Mouse (Mus musculus) MEL (cell line): ENCODE results near the gene Pheta2. TPM values are rescaled to one million over a fixed set of nuclear protein-coding genes. Genes with fewer than 3 reads are reported as not detected.

Source experiments
- DNase-seq: peaks from one replicate; pipeline ENCODE4 v3.0.0; 2011; ENCODE audit warnings: low read depth, low spot score
- H3K27ac ChIP-seq: 2 replicates; pipeline ENCODE4 v1.5.1; 2012; ENCODE audit warnings: low read depth, mild to moderate bottlenecking, control low read depth, low read length, moderate library complexity; ENCODE audit not compliant: control insufficient read depth
- H3K27me3 ChIP-seq, 2 experiments: fragments of 150-350 bp in 1 of 2; sonication (generic) in 1 of 2; 2 replicates each; pipeline ENCODE4 v1.6.1; 2012; ENCODE audit warnings: low read length in 2 of 2, mild to moderate bottlenecking in 2 of 2, improper control_type of control experiment in 1 of 2, moderate library complexity in 1 of 2; ENCODE audit not compliant: insufficient read depth in 2 of 2, control insufficient read depth in 1 of 2
- H3K36me3 ChIP-seq, 2 experiments: 2 replicates each; pipeline ENCODE4 v1.6.1; 2012 to 2014; ENCODE audit warnings: low read length in 2 of 2, improper control_type of control experiment in 1 of 2, inconsistent platforms in 1 of 2, mild to moderate bottlenecking in 1 of 2; ENCODE audit not compliant: insufficient read depth in 2 of 2, control insufficient read depth in 1 of 2
- H3K4me1 ChIP-seq, 2 experiments: fragments of 150-350 bp in 1 of 2; sonication (generic) in 1 of 2; 2 replicates each; pipeline ENCODE4 v1.6.1; 2012; ENCODE audit warnings: low read length in 2 of 2, improper control_type of control experiment in 1 of 2, mild to moderate bottlenecking in 1 of 2; ENCODE audit not compliant: insufficient read depth in 2 of 2, control insufficient read depth in 1 of 2
- H3K4me3 ChIP-seq, 2 experiments: fragments of 150-350 bp in 1 of 2; sonication (generic) in 1 of 2; 2 replicates each; pipeline ENCODE4 v1.5.1; 2012; ENCODE audit warnings: low read depth in 2 of 2, low read length in 2 of 2, mild to moderate bottlenecking in 2 of 2, moderate library complexity in 2 of 2, control low read depth in 1 of 2, improper control_type of control experiment in 1 of 2; ENCODE audit not compliant: control insufficient read depth in 1 of 2, insufficient read depth in 1 of 2
- H3K79me2 ChIP-seq: 2 replicates; pipeline ENCODE4 v1.6.1; 2012; ENCODE audit warnings: mild to moderate bottlenecking, low read length, moderate library complexity; ENCODE audit not compliant: control insufficient read depth, poor library complexity, insufficient read depth
- H3K9ac ChIP-seq: 2 replicates; pipeline ENCODE4 v1.6.1; 2012; ENCODE audit warnings: low read depth, mild to moderate bottlenecking, control low read depth, low read length, moderate library complexity; ENCODE audit not compliant: control insufficient read depth, poor library complexity, severe bottlenecking
- H3K9me3 ChIP-seq: fragments of 150-350 bp; sonication (generic); replicated peaks from 2 replicates; pipeline ENCODE4 v1.6.1; 2012; ENCODE audit warnings: mild to moderate bottlenecking, low read length, improper control_type of control experiment, moderate library complexity; ENCODE audit not compliant: insufficient read depth
- CHD1 ChIP-seq: IDR thresholded peaks from 2 replicates; pipeline ENCODE4 v1.6.1; 2012; ENCODE audit warnings: low read depth, mild to moderate bottlenecking, inconsistent platforms, low read length, improper control_type of control experiment
- CTCF ChIP-seq, 3 experiments: IDR thresholded peaks in 2 of 3; conservative IDR thresholded peaks in 1 of 3; 2 replicates each; pipeline ENCODE4 v1.5.1; 2011 to 2012; ENCODE audit warnings: low read length in 3 of 3, low read depth in 2 of 3, mild to moderate bottlenecking in 2 of 3, improper control_type of control experiment in 1 of 3, inconsistent platforms in 1 of 3, mixed read lengths in 1 of 3, moderate library complexity in 1 of 3; ENCODE audit not compliant: control insufficient read depth in 1 of 3, insufficient read depth in 1 of 3, poor library complexity in 1 of 3, severe bottlenecking in 1 of 3
- E2F4 ChIP-seq: IDR thresholded peaks from 2 replicates; pipeline ENCODE4 v1.6.1; 2011; ENCODE audit warnings: low read depth, low read length, improper control_type of control experiment, borderline replicate concordance
- GABPA ChIP-seq: IDR thresholded peaks from 2 replicates; pipeline ENCODE4 v1.6.1; 2012; ENCODE audit warnings: low read depth, mild to moderate bottlenecking, inconsistent platforms, low read length, improper control_type of control experiment, moderate library complexity
- GATA1 ChIP-seq: IDR thresholded peaks from 2 replicates; pipeline ENCODE4 v1.6.1; 2011; ENCODE audit warnings: low read depth, low read length, improper control_type of control experiment
- JUND ChIP-seq: IDR thresholded peaks from 2 replicates; pipeline ENCODE4 v1.6.1; 2011; ENCODE audit warnings: low read depth, mild to moderate bottlenecking, improper control_type of control experiment, low read length
- MAZ ChIP-seq: IDR thresholded peaks from 2 replicates; pipeline ENCODE4 v1.6.1; 2012; ENCODE audit warnings: low read depth, mild to moderate bottlenecking, inconsistent platforms, low read length, improper control_type of control experiment
- MEF2A ChIP-seq: IDR thresholded peaks from 2 replicates; pipeline ENCODE4 v1.6.1; 2014; ENCODE audit warnings: low read depth, mild to moderate bottlenecking, inconsistent platforms, low read length, improper control_type of control experiment; ENCODE audit not compliant: poor library complexity, insufficient replicate concordance, severe bottlenecking; ENCODE audit errors: extremely low read depth
- MYC ChIP-seq: IDR thresholded peaks from 2 replicates; pipeline ENCODE4 v1.6.1; 2011; ENCODE audit warnings: low read depth, mild to moderate bottlenecking, low read length, improper control_type of control experiment, moderate library complexity
- NRF1 ChIP-seq: IDR thresholded peaks from 2 replicates; pipeline ENCODE4 v1.6.1; 2014; ENCODE audit warnings: low read depth, mild to moderate bottlenecking, inconsistent platforms, low read length, improper control_type of control experiment, moderate library complexity; ENCODE audit not compliant: poor library complexity, insufficient read depth, severe bottlenecking
- POLR2A ChIP-seq, 2 experiments: IDR thresholded peaks; 2 replicates each; pipeline ENCODE4 v1.6.1; 2011 to 2012; ENCODE audit warnings: low read length in 2 of 2, mild to moderate bottlenecking in 2 of 2, control low read depth in 1 of 2, improper control_type of control experiment in 1 of 2, low read depth in 1 of 2, moderate library complexity in 1 of 2; ENCODE audit not compliant: control insufficient read depth in 1 of 2, insufficient read depth in 1 of 2, poor library complexity in 1 of 2
- POLR2AphosphoS5 ChIP-seq: IDR thresholded peaks from 2 replicates; pipeline ENCODE4 v1.6.1; 2012; ENCODE audit warnings: low read depth, borderline replicate concordance, mild to moderate bottlenecking, inconsistent platforms, low read length, moderate library complexity, mixed read lengths
- RAD21 ChIP-seq: IDR thresholded peaks from 2 replicates; pipeline ENCODE4 v1.6.1; 2011; ENCODE audit warnings: mild to moderate bottlenecking, low read depth, low read length, improper control_type of control experiment
- TAL1 ChIP-seq: IDR thresholded peaks from 2 replicates; pipeline ENCODE4 v1.6.1; 2012; ENCODE audit warnings: mild to moderate bottlenecking, inconsistent platforms, low read length, moderate library complexity, mixed read lengths
- TBP ChIP-seq: IDR thresholded peaks from 2 replicates; pipeline ENCODE4 v1.8.0; 2011; ENCODE audit warnings: low read depth, low read length, improper control_type of control experiment
- TCF12 ChIP-seq: IDR thresholded peaks from 2 replicates; pipeline ENCODE4 v1.6.1; 2014; ENCODE audit warnings: low read depth, mild to moderate bottlenecking, inconsistent platforms, low read length, improper control_type of control experiment, moderate library complexity
- UBTF ChIP-seq: IDR thresholded peaks from 2 replicates; pipeline ENCODE4 v1.6.1; 2012; ENCODE audit warnings: low read depth, mild to moderate bottlenecking, inconsistent platforms, low read length, improper control_type of control experiment, moderate library complexity, borderline replicate concordance; ENCODE audit not compliant: insufficient read depth
- USF1 ChIP-seq: IDR thresholded peaks from 2 replicates; pipeline ENCODE4 v1.6.1; 2014; ENCODE audit warnings: low read depth, mild to moderate bottlenecking, inconsistent platforms, low read length, improper control_type of control experiment, moderate library complexity
- USF2 ChIP-seq, 2 experiments: IDR thresholded peaks; 2 replicates each; pipeline ENCODE4 v1.6.1; 2011 to 2012; ENCODE audit warnings: improper control_type of control experiment in 2 of 2, low read length in 2 of 2, borderline replicate concordance in 1 of 2, inconsistent platforms in 1 of 2, low read depth in 1 of 2, mild to moderate bottlenecking in 1 of 2; ENCODE audit not compliant: insufficient read depth in 1 of 2
- ZC3H11A ChIP-seq: IDR thresholded peaks from 2 replicates; pipeline ENCODE4 v1.6.1; 2012; ENCODE audit warnings: low read depth, mild to moderate bottlenecking, inconsistent platforms, low read length, improper control_type of control experiment
- ZKSCAN1 ChIP-seq: IDR thresholded peaks from 2 replicates; pipeline ENCODE4 v1.6.1; 2012; ENCODE audit warnings: low read depth, mild to moderate bottlenecking, inconsistent platforms, low read length, improper control_type of control experiment, moderate library complexity
- ZMIZ1 ChIP-seq: IDR thresholded peaks from 2 replicates; pipeline ENCODE4 v1.6.1; 2012; ENCODE audit warnings: low read depth, mild to moderate bottlenecking, inconsistent platforms, low read length, improper control_type of control experiment, moderate library complexity
- ZNF384 ChIP-seq: IDR thresholded peaks from 2 replicates; pipeline ENCODE4 v1.6.1; 2012; ENCODE audit warnings: low read depth, mild to moderate bottlenecking, inconsistent platforms, low read length, improper control_type of control experiment
- polyA plus RNA-seq, 2 experiments: library from polyadenylated mRNA; stranded (reverse) in 1 of 2; unstranded in 1 of 2; fragments of >175 nt in 1 of 2; fragments of >200 nt in 1 of 2; gene quantifications; 2 replicates each; pipeline versions ENCODE4 v1.2.1 to v1.2.4; 2012; ENCODE audit warnings: low replicate concordance in 2 of 2, low read depth in 1 of 2; ENCODE audit not compliant: insufficient read length in 2 of 2, insufficient read depth in 1 of 2, missing spikeins in 1 of 2
- total RNA-seq: library from RNA; depleted of rRNA; stranded (reverse); fragments of 300-350 nt; gene quantifications from 2 replicates; pipeline ENCODE4 v1.2.3, GENCODE M21; 2012

Gene Pheta2
- total and polyA plus RNA-seq, 3 experiments = 34.9 to 39.3 TPM; not detected in 1

GRCm38 (mm10) chr15:82377701-82378100 is 39.0 kb downstream of the Pheta2 start:
- Histone ChIP-seq H3K27me3 (peaks cover 5 to 6% of the 10 kb centered on the region in 2 experiments), H3K27ac (no peak overlapping the region), H3K9me3 (no peaks in the 10 kb centered on the region), H3K4me1 (no peaks in the 10 kb centered on the region), H3K36me3 (no peaks in the 10 kb centered on the region), H3K79me2 (no peaks in the 10 kb centered on the region), H3K9ac (no peak overlapping the region), H3K4me3 (no peak overlapping the region)
- DNase-seq = no peak
- no peak for TF ChIP-seq ZNF384
- TF ChIP-seq TAL1 = no peak
- TF ChIP-seq GATA1 = no peak
- TF ChIP-seq USF2 (IDR thresholded peaks at IDR 0.05; ENCODE audit: borderline replicate concordance in 1 of 2, insufficient read depth in 1 of 2, low read depth in 1 of 2, low read length in 2 of 2) = no peak
- no peak for TF ChIP-seq GABPA
- no peak for TF ChIP-seq MYC
- TF ChIP-seq CHD1 = no peak
- TF ChIP-seq MAZ = no peak
- no peak for TF ChIP-seq UBTF
- TF ChIP-seq POLR2A (IDR thresholded peaks at IDR 0.05; ENCODE audit: control insufficient read depth in 1 of 2, insufficient read depth in 1 of 2, low read depth in 1 of 2, low read length in 2 of 2, poor library complexity in 1 of 2) = no peak
- TF ChIP-seq ZKSCAN1 = no peak
- TF ChIP-seq ZC3H11A = no peak
- no peak for TF ChIP-seq RAD21
- no peak for TF ChIP-seq POLR2AphosphoS5
- TF ChIP-seq USF1 = no peak
- no peak for TF ChIP-seq ZMIZ1
- TF ChIP-seq JUND = no peak
- TF ChIP-seq TCF12 = no peak

- H3K27me3 ChIP-seq = peaks cover 6 to 12% of the 10 kb centered on the region in 2 experiments
- TF ChIP-seq POLR2A (IDR thresholded peaks at IDR 0.05; ENCODE audit: control insufficient read depth in 1 of 2, insufficient read depth in 1 of 2, low read depth in 1 of 2, low read length in 2 of 2, poor library complexity in 1 of 2) (no peak), USF2 (IDR thresholded peaks at IDR 0.05; ENCODE audit: borderline replicate concordance in 1 of 2, insufficient read depth in 1 of 2, low read depth in 1 of 2, low read length in 2 of 2) (no peak), TBP (no peak), CTCF (IDR thresholded peaks at IDR 0.05 in 2 of 3, conservative IDR thresholded peaks at IDR 0.05 in 1 of 3; ENCODE audit: control insufficient read depth in 1 of 3, insufficient read depth in 1 of 3, low read depth in 2 of 3, low read length in 3 of 3, poor library complexity in 1 of 3, severe bottlenecking in 1 of 3) (no peak), UBTF (no peak), CHD1 (no peak), MAZ (no peak), GATA1 (no peak), TCF12 (no peak), MEF2A (no peak), E2F4 (no peak), TAL1 (no peak), JUND (no peak), NRF1 (no peak)
- TF ChIP-seq, all 39 proteins: peak for 0
- Histone ChIP-seq H3K4me1 (no peaks in the 10 kb centered on the region), H3K9ac (no peak overlapping the region), H3K27ac (no peak overlapping the region), H3K79me2 (no peaks in the 10 kb centered on the region), H3K36me3 (no peaks in the 10 kb centered on the region), H3K9me3 (no peaks in the 10 kb centered on the region), H3K4me3 (no peak overlapping the region)
- no peak for DNase-seq
Observed at GRCm38 (mm10) chr15:82378261-82379180, 39.8 kb downstream of the Pheta2 start.
